Mouse (Mus musculus) ES-E14 (cell line): ENCODE measurements around the gene Cbl.

Experiments used
- HCFC1 ChIP-seq: IDR thresholded peaks from 2 replicates; pipeline ENCODE4 v1.6.1; 2012; ENCODE audit warnings: low read length, inconsistent platforms, borderline replicate concordance; ENCODE audit not compliant: insufficient read depth
- ZC3H11A ChIP-seq: IDR thresholded peaks from 2 replicates; pipeline ENCODE4 v1.6.1; 2012; ENCODE audit warnings: low read depth, mild to moderate bottlenecking, inconsistent platforms, low read length, borderline replicate concordance

- no peak for TF ChIP-seq ZC3H11A
- no peak for TF ChIP-seq HCFC1
Observed at GRCm38 (mm10) chr9:44251314-44251713, 17.5 kb upstream of the Cbl start, which contains the start of gene Pdzd3.
